Mouse (Mus musculus) limb, embryonic 11.5 days (tissue): ENCODE results near the gene Srpk2. TPM values are rescaled to one million over a fixed set of nuclear protein-coding genes. Genes with fewer than 3 reads are reported as not detected.
A peak's percentile ranks its signal among the peaks of the same experiment; 100 is the strongest.
"Not testable (repeated sequence)": the region's sequence is repeated elsewhere in the genome, so short reads cannot be mapped to it uniquely, and the experiment has no call there.

Experiments
- ATAC-seq: fragments of 200-750 bp; cut with Nextera tagmentation; 2 replicates; pipeline ENCODE4 v1.8.0; 2017; ENCODE audit warnings: low read depth; ENCODE audit not compliant: insufficient number of reproducible peaks, low FRiP score, low TSS enrichment
- DNase-seq: peaks from one replicate; pipeline ENCODE4 v3.0.0-alpha.2; 2015; ENCODE audit warnings: low spot score
- H3K27ac ChIP-seq: fragments of 300-500 bp; sonication (generic); replicated peaks from 2 replicates; pipeline ENCODE4 v1.5.1; 2014; ENCODE audit warnings: low read depth, mild to moderate bottlenecking, low read length
- H3K27me3 ChIP-seq: fragments of 300-500 bp; sonication (generic); 2 replicates; pipeline ENCODE4 v1.6.1; 2014; ENCODE audit warnings: mild to moderate bottlenecking, low read length, mixed read lengths; ENCODE audit not compliant: control insufficient read depth, insufficient read depth
- H3K36me3 ChIP-seq: fragments of 300-500 bp; sonication (generic); 2 replicates; pipeline ENCODE4 v1.6.1; 2014; ENCODE audit warnings: mild to moderate bottlenecking, low read length, moderate library complexity, mixed read lengths; ENCODE audit not compliant: control insufficient read depth, insufficient read depth
- H3K4me1 ChIP-seq: fragments of 300-500 bp; sonication (generic); 2 replicates; pipeline ENCODE4 v1.6.1; 2014; ENCODE audit warnings: low read length, mixed read lengths; ENCODE audit not compliant: control insufficient read depth, insufficient read depth
- H3K4me2 ChIP-seq: fragments of 300-500 bp; sonication (generic); 2 replicates; pipeline ENCODE4 v1.6.1; 2014; ENCODE audit warnings: low read depth, mild to moderate bottlenecking, moderate library complexity; ENCODE audit not compliant: severe bottlenecking
- H3K4me3 ChIP-seq: fragments of 300-500 bp; sonication (generic); 2 replicates; pipeline ENCODE4 v1.5.1; 2014; ENCODE audit warnings: low read depth, low read length
- H3K9ac ChIP-seq: fragments of 300-500 bp; sonication (generic); 2 replicates; pipeline ENCODE4 v1.6.1; 2014; ENCODE audit warnings: mild to moderate bottlenecking, low read length
- H3K9me3 ChIP-seq: fragments of 300-500 bp; sonication (generic); 2 replicates; pipeline ENCODE4 v1.6.1; 2016; ENCODE audit warnings: low read length; ENCODE audit not compliant: control insufficient read depth
- WGBS: fragments of 180-500 bp; shearing (Covaris S2); extraction: QIAGEN DNeasy Blood & Tissue Kit; methylation state at CpG from one replicate; pipeline ENCODE4 v1.1.7; 2014; 5-methylcytosine and 5-hydroxymethylcytosine counted together
- polyA plus RNA-seq: library from polyadenylated mRNA; unstranded; fragments of >200 nt; fragmentation: Nextera tagmentation; extraction: Ambion mirVana; gene quantifications from 2 replicates; pipeline ENCODE4 v1.2.1, GENCODE M21; 2014

Gene Srpk2
- polyA plus RNA-seq, 1 experiment from 2014 or later = 57.2 TPM

- Histone ChIP-seq H3K4me2 (0 out of 2 replicates have a peak overlapping the region, but pooled peaks have one; percentile 58), H3K27ac (no peak overlapping the region), H3K27me3 (no peaks in the 10 kb centered on the region), H3K4me1 (no peaks in the 10 kb centered on the region), H3K9me3 (peaks cover 2% of the 10 kb centered on the region; the same call in 1 of the 2 replicates), H3K9ac (no peak overlapping the region), H3K4me3 (no peak overlapping the region), H3K36me3 (peaks cover 35% of the 10 kb centered on the region)
- no peak for DNase-seq
- 97% methylated on average over 4 of the region's 4 CpGs for WGBS
- no peak for ATAC-seq
Observed at GRCm38 (mm10) chr5:23711244-23711643, 26.8 kb upstream of the Srpk2 start.

- no peaks in the 10 kb centered on the region for H3K27me3 ChIP-seq
- ATAC-seq (no peak), DNase-seq (no peak)
- peaks cover 39% of the 10 kb centered on the region for H3K36me3 ChIP-seq
- WGBS = 98% methylated on average over 1 of the region's 1 CpGs
- no peak overlapping the region for H3K9ac ChIP-seq
- H3K4me2 ChIP-seq = no peak overlapping the region
- H3K9me3 ChIP-seq = peaks cover 2% of the 10 kb centered on the region; the same call in 1 of the 2 replicates
- no peak overlapping the region for H3K27ac ChIP-seq
- H3K4me3 ChIP-seq = no peak overlapping the region
- H3K4me1 ChIP-seq = no peaks in the 10 kb centered on the region
Observed at GRCm38 (mm10) chr5:23709661-23710060, 25.2 kb upstream of the Srpk2 start.

- not testable (repeated sequence) for H3K4me1 ChIP-seq, H3K4me3 ChIP-seq, H3K4me2 ChIP-seq, H3K27ac ChIP-seq, H3K27me3 ChIP-seq, ATAC-seq, H3K9ac ChIP-seq, DNase-seq
- Histone ChIP-seq H3K36me3 (peaks cover 57% of the 10 kb centered on the region), H3K9me3 (peaks cover 13% of the 10 kb centered on the region)
- 96% methylated on average over 33 of the region's 34 CpGs for WGBS
Observed at GRCm38 (mm10) chr5:23706601-23707597, 22.5 kb upstream of the Srpk2 start.

- peaks cover 6% of the 10 kb centered on the region for H3K9me3 ChIP-seq
- no peak overlapping the region for H3K27ac ChIP-seq
- H3K4me3 ChIP-seq = no peak overlapping the region
- WGBS = 94% methylated on average over 1 of the region's 1 CpGs
- no peak overlapping the region for H3K4me2 ChIP-seq
- ATAC-seq (no peak), DNase-seq (no peak)
- H3K27me3 ChIP-seq = no peaks in the 10 kb centered on the region
- no peak overlapping the region for H3K9ac ChIP-seq
- H3K36me3 ChIP-seq = peaks cover 12% of the 10 kb centered on the region; the same call in 1 of the 2 replicates
- no peaks in the 10 kb centered on the region for H3K4me1 ChIP-seq
Observed at GRCm38 (mm10) chr5:23697457-23697856, 13.0 kb upstream of the Srpk2 start.

- H3K4me1 ChIP-seq = no peaks in the 10 kb centered on the region
- H3K27ac ChIP-seq = no peak overlapping the region
- no peak for DNase-seq
- no peak overlapping the region for H3K4me2 ChIP-seq
- no peaks in the 10 kb centered on the region for H3K36me3 ChIP-seq
- ATAC-seq = no peak
- H3K27me3 ChIP-seq = no peaks in the 10 kb centered on the region
- no peak overlapping the region for H3K9ac ChIP-seq
- H3K4me3 ChIP-seq = no peak overlapping the region
- WGBS = 78% methylated on average over 4 of the region's 4 CpGs
- H3K9me3 ChIP-seq = no peaks in the 10 kb centered on the region
Observed at GRCm38 (mm10) chr5:23683431-23683830, 986 bp downstream of the Srpk2 start.

- Histone ChIP-seq H3K9ac (no peak overlapping the region), H3K27me3 (no peaks in the 10 kb centered on the region), H3K4me2 (no peak overlapping the region), H3K4me1 (no peaks in the 10 kb centered on the region), H3K36me3 (no peaks in the 10 kb centered on the region), H3K27ac (no peak overlapping the region), H3K9me3 (no peaks in the 10 kb centered on the region), H3K4me3 (no peak overlapping the region)
- DNase-seq = no peak
- 77% methylated on average over 3 of the region's 3 CpGs for WGBS
- ATAC-seq = no peak
Observed at GRCm38 (mm10) chr5:23679006-23679405, 5.4 kb downstream of the Srpk2 start.

GRCm38 (mm10) chr5:23677883-23678282 is 6.5 kb downstream of the Srpk2 start:
- H3K27me3 ChIP-seq = no peaks in the 10 kb centered on the region
- DNase-seq (no peak), ATAC-seq (no peak)
- H3K4me3 ChIP-seq = no peak overlapping the region
- 91% methylated on average over 5 of the region's 5 CpGs for WGBS
- no peak overlapping the region for H3K9ac ChIP-seq
- H3K27ac ChIP-seq = no peak overlapping the region
- no peak overlapping the region for H3K4me2 ChIP-seq
- no peaks in the 10 kb centered on the region for H3K36me3 ChIP-seq
- no peaks in the 10 kb centered on the region for H3K4me1 ChIP-seq
- H3K9me3 ChIP-seq = no peaks in the 10 kb centered on the region

- Histone ChIP-seq H3K4me2 (no peak overlapping the region), H3K9me3 (no peaks in the 10 kb centered on the region), H3K9ac (no peak overlapping the region), H3K27me3 (no peaks in the 10 kb centered on the region), H3K36me3 (no peaks in the 10 kb centered on the region), H3K27ac (no peak overlapping the region), H3K4me3 (no peak overlapping the region), H3K4me1 (0 out of 2 replicates have a peak, but pooled peaks cover 2% of the 10 kb centered on the region)
- no peak for ATAC-seq
- no peak for DNase-seq
- WGBS = 78% methylated on average over 5 of the region's 5 CpGs
Observed at GRCm38 (mm10) chr5:23677072-23677453, 7.4 kb downstream of the Srpk2 start.
